Mouse (Mus musculus): ENCODE data around the gene Gm16223. TPM values are rescaled to one million over a fixed set of nuclear protein-coding genes. Genes with fewer than 3 reads are reported as not detected.

Gm16223 gene
- polyA plus RNA-seq (2015; fragmentation: Illumina TruSeq; extraction: RNeasy Lipid Tissue Mini Kit (QIAGEN cat#74804); ENCODE audit: insufficient read depth, low replicate concordance): not detected

GRCm38 (mm10) chr5:42067476-42068187 is at the start of gene Gm16223:
Gene Gm16223 (plus strand): TSS chr5:42067960.

Other genes starting within 250 kb of the Gm16223 start
- 36.5 TPM for gene Bod1l, start 223.6 kb upstream of the Gm16223 start, polyA plus RNA-seq (2015; fragmentation: Illumina TruSeq; extraction: RNeasy Lipid Tissue Mini Kit (QIAGEN cat#74804); ENCODE audit: insufficient read depth, low replicate concordance)

Measured in spleen, adult 10 weeks (tissue).